In the genomic region with DNA sequence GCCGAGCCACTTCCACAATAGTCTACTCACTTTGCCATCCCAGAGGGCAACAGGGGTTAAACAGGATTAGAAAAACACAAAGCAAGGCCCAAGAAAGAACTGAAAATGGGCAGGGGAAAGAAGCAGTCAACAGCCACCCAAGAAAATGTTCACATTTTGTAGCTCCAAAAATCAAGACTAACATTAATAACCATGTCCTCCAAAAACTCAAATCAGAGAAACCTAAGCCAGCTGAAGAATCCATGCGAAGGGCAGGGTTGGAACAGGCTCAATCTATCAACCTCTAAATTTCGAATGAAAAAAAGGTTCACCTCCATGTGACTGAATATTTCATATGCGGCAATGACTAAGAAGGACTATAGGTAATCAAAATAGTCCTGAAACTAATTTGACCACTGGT, we compare ENCODE assay signal across 8 mouse cellular contexts. TPM values are rescaled to one million over a fixed set of nuclear protein-coding genes. Genes with fewer than 3 reads are reported as not detected.
A peak's percentile ranks its signal among the peaks of the same experiment; 100 is the strongest.
DNase-seq lines count a peak whose midpoint lies in the region; ATAC-seq and TF ChIP-seq lines count a peak whose summit lies in the region.

No protein-coding gene starts in this region.

- H3K4me3 ChIP-seq in layer of hippocampus, adult 2 months: peak overlapping the region; percentile 78
- H3K4me3 ChIP-seq in embryonic facial prominence, embryonic 15.5 days (replicated peaks): peak overlapping the region; percentile 85
- no peak overlapping the region; the same call in 1 of the 2 replicates for H3K4me3 ChIP-seq in limb, embryonic 12.5 days (replicated peaks)
- H3K4me3 ChIP-seq in neural tube, embryonic 14.5 days (ENCODE audit: low read depth, low read length): no peak overlapping the region

- no peak for DNase-seq in layer of hippocampus, adult 2 months (ENCODE audit: low spot score in 2 of 2)
- DNase-seq in layer of hippocampus, adult 8-10 months (ENCODE audit: low spot score in 2 of 2): no peak
- DNase-seq in left cerebral cortex, adult 9 months (ENCODE audit: low spot score in 2 of 2): no peak
- DNase-seq in spleen, postnatal 36 days (ENCODE audit: low spot score in 2 of 2): no peak
- no peak for DNase-seq in right cerebral cortex, postnatal 4 days

- H3K27me3 ChIP-seq in embryonic facial prominence, embryonic 15.5 days: no peaks in the 10 kb centered on the region
- no peaks in the 10 kb centered on the region for H3K27me3 ChIP-seq in limb, embryonic 12.5 days
- H3K27me3 ChIP-seq in neural tube, embryonic 14.5 days (ENCODE audit: control insufficient read depth, insufficient read depth, low read length): no peaks in the 10 kb centered on the region

- WGBS in embryonic facial prominence, embryonic 15.5 days: 40% methylated on average over 4 of the region's 4 CpGs
- 74% methylated on average over 4 of the region's 4 CpGs for WGBS in limb, embryonic 12.5 days
- WGBS in neural tube, embryonic 14.5 days: 70% methylated on average over 4 of the region's 4 CpGs

- ATAC-seq in embryonic facial prominence, embryonic 15.5 days (ENCODE audit: insufficient number of reproducible peaks, low FRiP score, low TSS enrichment, low read depth): no peak
- ATAC-seq in limb, embryonic 12.5 days (ENCODE audit: insufficient number of reproducible peaks, insufficient read depth, low FRiP score, low TSS enrichment, low read depth): no peak
- no peak for ATAC-seq in neural tube, embryonic 14.5 days (ENCODE audit: low read depth)

- no peak for TF ChIP-seq CTCF in layer of hippocampus, adult 2 months (conservative IDR thresholded peaks at IDR 0.05)

- H3K4me2 ChIP-seq in embryonic facial prominence, embryonic 15.5 days (replicated peaks): peak overlapping the region; percentile 88
- peak overlapping the region; percentile 77 for H3K4me2 ChIP-seq in limb, embryonic 12.5 days
- peak overlapping the region; percentile 53 for H3K4me2 ChIP-seq in neural tube, embryonic 14.5 days (ENCODE audit: low read depth, low read length)

- peaks cover 5% of the 10 kb centered on the region; the same call in 1 of the 2 replicates for H3K4me1 ChIP-seq in embryonic facial prominence, embryonic 15.5 days
- no peaks in the 10 kb centered on the region for H3K4me1 ChIP-seq in limb, embryonic 12.5 days (replicated peaks)
- no peaks in the 10 kb centered on the region for H3K4me1 ChIP-seq in neural tube, embryonic 14.5 days (ENCODE audit: control insufficient read depth, insufficient read depth, low read length)

- no peaks in the 10 kb centered on the region for H3K36me3 ChIP-seq in embryonic facial prominence, embryonic 15.5 days
- H3K36me3 ChIP-seq in limb, embryonic 12.5 days: no peaks in the 10 kb centered on the region
- H3K36me3 ChIP-seq in neural tube, embryonic 14.5 days (ENCODE audit: control insufficient read depth, insufficient read depth, low read length): no peaks in the 10 kb centered on the region

- no peaks in the 10 kb centered on the region for H3K9me3 ChIP-seq in embryonic facial prominence, embryonic 15.5 days (replicated peaks)
- H3K9me3 ChIP-seq in limb, embryonic 12.5 days: no peaks in the 10 kb centered on the region
- H3K9me3 ChIP-seq in neural tube, embryonic 14.5 days (ENCODE audit: control insufficient read depth, low read length): no peaks in the 10 kb centered on the region

- no peak overlapping the region for H3K9ac ChIP-seq in embryonic facial prominence, embryonic 15.5 days
- no peak overlapping the region for H3K9ac ChIP-seq in limb, embryonic 12.5 days (replicated peaks)
- no peak overlapping the region for H3K9ac ChIP-seq in neural tube, embryonic 14.5 days (replicated peaks; ENCODE audit: low read depth, low read length)

- peak overlapping the region; percentile 100 for H3K27ac ChIP-seq in layer of hippocampus, adult 2 months
- H3K27ac ChIP-seq in embryonic facial prominence, embryonic 15.5 days (replicated peaks): no peak overlapping the region; the same call in 1 of the 2 replicates
- no peak overlapping the region for H3K27ac ChIP-seq in limb, embryonic 12.5 days
- no peak overlapping the region for H3K27ac ChIP-seq in neural tube, embryonic 14.5 days (ENCODE audit: low read depth, low read length)

RNA-seq across cellular contexts. Expression of a gene that starts 1.5 kb away (rescaled TPM):
- total RNA-seq in layer of hippocampus, adult 2 months (2021): 10 to 100 TPM; 61.4 to 66.8 TPM
- total RNA-seq in layer of hippocampus, adult 8-10 months (2022): 10 to 100 TPM; 76.6 to 89.5 (median 81.7) TPM
- 7.0 and 7.1 TPM in 2 replicates for polyA plus RNA-seq in embryonic facial prominence, embryonic 15.5 days (2015; fragmentation: Nextera tagmentation; extraction: Ambion mirVana)
- polyA plus RNA-seq in limb, embryonic 12.5 days (2016; fragmentation: Nextera tagmentation; extraction: Ambion mirVana): 5.4 and 7.0 TPM in 2 replicates
- polyA plus RNA-seq in neural tube, embryonic 14.5 days (2014; fragmentation: Nextera tagmentation; extraction: Ambion mirVana): 8.9 and 9.1 TPM in 2 replicates

RNA-seq across cellular contexts. Expression of a gene that starts 33.6 kb away (rescaled TPM):
- 10 to 100 TPM; 78.9 to 83.9 TPM for total RNA-seq in layer of hippocampus, adult 2 months (2021)
- total RNA-seq in layer of hippocampus, adult 8-10 months (2022): 10 to 100 TPM; 75.2 to 80.1 (median 77.3) TPM
- polyA plus RNA-seq in embryonic facial prominence, embryonic 15.5 days (2015; fragmentation: Nextera tagmentation; extraction: Ambion mirVana): 20.9 and 21.3 TPM in 2 replicates
- polyA plus RNA-seq in limb, embryonic 12.5 days (2016; fragmentation: Nextera tagmentation; extraction: Ambion mirVana): 16.4 and 21.2 TPM in 2 replicates
- 57.1 and 66.6 TPM in 2 replicates for polyA plus RNA-seq in neural tube, embryonic 14.5 days (2014; fragmentation: Nextera tagmentation; extraction: Ambion mirVana)

RNA-seq across cellular contexts. Expression of a gene that starts 33.8 kb away (rescaled TPM):
- 100 to 1,000 TPM; 389 to 396 TPM for total RNA-seq in layer of hippocampus, adult 2 months (2021)
- 100 to 1,000 TPM; 372 to 456 (median 407) TPM for total RNA-seq in layer of hippocampus, adult 8-10 months (2022)
- polyA plus RNA-seq in embryonic facial prominence, embryonic 15.5 days (2015; fragmentation: Nextera tagmentation; extraction: Ambion mirVana): 390 and 399 TPM in 2 replicates
- polyA plus RNA-seq in limb, embryonic 12.5 days (2016; fragmentation: Nextera tagmentation; extraction: Ambion mirVana): 430 and 466 TPM in 2 replicates
- polyA plus RNA-seq in neural tube, embryonic 14.5 days (2014; fragmentation: Nextera tagmentation; extraction: Ambion mirVana): 331 and 341 TPM in 2 replicates

Comparison
In these comparisons a context has a peak if more than half of its experiments do, and no peak if none do; other contexts are left out.
1. H3K4me3 ChIP-seq: peak in layer of hippocampus, adult 2 months (single experiment) and embryonic facial prominence, embryonic 15.5 days (single experiment); none in limb, embryonic 12.5 days (single experiment) and neural tube, embryonic 14.5 days (single experiment).
2. Peak in every context shown above with its lines, with median percentiles within 50 percentile points of each other: H3K4me2 ChIP-seq.